Mouse (Mus musculus): ENCODE measurements around the gene Hsd17b12. TPM values are rescaled to one million over a fixed set of nuclear protein-coding genes. Genes with fewer than 3 reads are reported as not detected.
A peak's percentile ranks its signal among the peaks of the same experiment; 100 is the strongest.

Hsd17b12 gene
- total RNA-seq, 2 experiments from 2014 or later: 70.0 to 75.3 TPM

- intact Hi-C loops (cut with DNase I): no loop called here
- peak overlapping the region; percentile 69; the same call in 1 of the 2 replicates for H3K27ac ChIP-seq
- H3K4me3 ChIP-seq: peak overlapping the region; percentile 83
- DNase-seq (ENCODE audit: extremely low spot score in 1 of 2, low spot score in 2 of 2): no peak
- no peak for TF ChIP-seq CTCF (IDR thresholded peaks at IDR 0.05)
Observed at GRCm38 (mm10) chr2:94157051-94157450, 713 bp downstream of the Hsd17b12 start.

GRCm38 (mm10) chr2:94145146-94145542 is 12.6 kb downstream of the Hsd17b12 start:
- Histone ChIP-seq H3K4me3 (no peak overlapping the region), H3K27ac (no peak overlapping the region)
- no peak for DNase-seq (ENCODE audit: extremely low spot score in 1 of 2, low spot score in 2 of 2)
- TF ChIP-seq CTCF (IDR thresholded peaks at IDR 0.05): no peak
- intact Hi-C loops (cut with DNase I): no loop called here

GRCm38 (mm10) chr2:94144520-94145145 is 13.1 kb downstream of the Hsd17b12 start:
- intact Hi-C loops (cut with DNase I): no loop called here
- DNase-seq (ENCODE audit: extremely low spot score in 1 of 2, low spot score in 2 of 2): no peak
- no peak for TF ChIP-seq CTCF (IDR thresholded peaks at IDR 0.05)
- no peak overlapping the region for H3K4me3 ChIP-seq
- no peak overlapping the region for H3K27ac ChIP-seq

GRCm38 (mm10) chr2:94141293-94141692 is 16.5 kb downstream of the Hsd17b12 start:
- DNase-seq (ENCODE audit: extremely low spot score in 1 of 2, low spot score in 2 of 2): no peak
- H3K4me3 ChIP-seq: no peak overlapping the region
- intact Hi-C loops (cut with DNase I): no loop called here
- no peak overlapping the region for H3K27ac ChIP-seq
- no peak for TF ChIP-seq CTCF (IDR thresholded peaks at IDR 0.05)

- intact Hi-C loops (cut with DNase I): loop anchor here (5.0 kb wide), 3 partner anchors 81 to 154 kb away; no protein-coding TSS in a partner anchor
- no peak overlapping the region; the same call in 1 of the 2 replicates for H3K27ac ChIP-seq
- peak; percentile 61 for TF ChIP-seq CTCF (IDR thresholded peaks at IDR 0.05)
- no peak overlapping the region for H3K4me3 ChIP-seq
- DNase-seq (ENCODE audit: extremely low spot score in 1 of 2, low spot score in 2 of 2): no peak
Observed at GRCm38 (mm10) chr2:94138469-94139390, 19.0 kb downstream of the Hsd17b12 start.

GRCm38 (mm10) chr2:94136837-94137236 is 20.9 kb downstream of the Hsd17b12 start:
- no peak for TF ChIP-seq CTCF (IDR thresholded peaks at IDR 0.05)
- Histone ChIP-seq H3K4me3 (no peak overlapping the region), H3K27ac (no peak overlapping the region)
- intact Hi-C loops (cut with DNase I): loop anchor here (5.0 kb wide), 3 partner anchors 80 to 155 kb away; no protein-coding TSS in a partner anchor
- no peak for DNase-seq (ENCODE audit: extremely low spot score in 1 of 2, low spot score in 2 of 2)

- TF ChIP-seq CTCF (IDR thresholded peaks at IDR 0.05): no peak
Observed at GRCm38 (mm10) chr2:94128496-94128895, 29.3 kb downstream of the Hsd17b12 start.

GRCm38 (mm10) chr2:94122182-94123041 is 35.4 kb downstream of the Hsd17b12 start:
- intact Hi-C loops (cut with DNase I): loop anchor here (2.0 kb wide), 2 partner anchors 120 to 214 kb away; no protein-coding TSS in a partner anchor
- Histone ChIP-seq H3K27ac (peak overlapping the region; percentile 68), H3K4me3 (no peak overlapping the region)
- DNase-seq (ENCODE audit: extremely low spot score in 1 of 2, low spot score in 2 of 2): peak; percentile 12 to 17
- no peak for TF ChIP-seq CTCF (IDR thresholded peaks at IDR 0.05)

More at GRCm38 (mm10) chr2:94128496-94128895, 29.3 kb downstream of the Hsd17b12 start:
- intact Hi-C loops (cut with DNase I): no loop called here
- no peak overlapping the region for H3K27ac ChIP-seq
- no peak overlapping the region for H3K4me3 ChIP-seq
- no peak for DNase-seq (ENCODE audit: extremely low spot score in 1 of 2, low spot score in 2 of 2)

GRCm38 (mm10) chr2:94103758-94104157 is 54.0 kb downstream of the Hsd17b12 start:
- H3K4me3 ChIP-seq: no peak overlapping the region
- intact Hi-C loops (cut with DNase I): no loop called here
- H3K27ac ChIP-seq: no peak overlapping the region
- no peak for DNase-seq (ENCODE audit: extremely low spot score in 1 of 2, low spot score in 2 of 2)
- no peak for TF ChIP-seq CTCF (IDR thresholded peaks at IDR 0.05)

GRCm38 (mm10) chr2:94089901-94090300 is 67.9 kb downstream of the Hsd17b12 start:
- intact Hi-C loops (cut with DNase I): no loop called here
- Histone ChIP-seq H3K4me3 (no peak overlapping the region), H3K27ac (no peak overlapping the region)
- no peak for TF ChIP-seq CTCF (IDR thresholded peaks at IDR 0.05)
- no peak for DNase-seq (ENCODE audit: extremely low spot score in 1 of 2, low spot score in 2 of 2)

GRCm38 (mm10) chr2:94069482-94069881 is 88.3 kb downstream of the Hsd17b12 start:
- TF ChIP-seq CTCF (IDR thresholded peaks at IDR 0.05): peak; percentile 37
- DNase-seq (ENCODE audit: extremely low spot score in 1 of 2, low spot score in 2 of 2): peak in 1 of 2 experiments; percentile 20
- intact Hi-C loops (cut with DNase I): no loop called here
- no peak overlapping the region for H3K4me3 ChIP-seq
- H3K27ac ChIP-seq: no peak overlapping the region

Measured in left cerebral cortex, adult 2 months (tissue).